Mouse (Mus musculus): ENCODE measurements around the gene Gm20388. TPM values are rescaled to one million over a fixed set of nuclear protein-coding genes. Genes with fewer than 3 reads are reported as not detected.

Gene Gm20388
- polyA plus RNA-seq, 1 experiment from 2014 or later, result 47.1 TPM

GRCm38 (mm10) chr8:121365150-121365549, 1454.5 kb downstream of the Gm20388 start:
- Histone ChIP-seq H3K27ac (no peak overlapping the region), H3K4me3 (ENCODE audit: inconsistent target) (no peak overlapping the region), H3K79me2 (ENCODE audit: inconsistent target) (no peaks in the 10 kb centered on the region), H3K36me3 (ENCODE audit: inconsistent target) (no peaks in the 10 kb centered on the region)
- WGBS (ENCODE audit: missing documents), result 87% methylated on average over 3 of the region's 3 CpGs

GRCm38 (mm10) chr8:121366655-121367054, 1456.0 kb downstream of the Gm20388 start:
- WGBS (ENCODE audit: missing documents), result 22% methylated on average over 12 of the region's 12 CpGs
- H3K79me2 ChIP-seq (ENCODE audit: inconsistent target), result no peaks in the 10 kb centered on the region
- H3K4me3 ChIP-seq (ENCODE audit: inconsistent target), result no peak overlapping the region

GRCm38 (mm10) chr8:121368799-121369198, 1458.2 kb downstream of the Gm20388 start:
- Histone ChIP-seq H3K36me3 (ENCODE audit: inconsistent target) (no peaks in the 10 kb centered on the region), H3K79me2 (ENCODE audit: inconsistent target) (no peaks in the 10 kb centered on the region), H3K4me3 (ENCODE audit: inconsistent target) (no peak overlapping the region), H3K27ac (no peak overlapping the region)
- WGBS (ENCODE audit: missing documents), result 1% methylated on average over 11 of the region's 11 CpGs

More at GRCm38 (mm10) chr8:121366655-121367054, 1456.0 kb downstream of the Gm20388 start:
- H3K27ac ChIP-seq, result no peak overlapping the region
- no peaks in the 10 kb centered on the region for H3K36me3 ChIP-seq (ENCODE audit: inconsistent target)

GRCm38 (mm10) chr8:121369378-121369777, 1458.7 kb downstream of the Gm20388 start:
- no peak overlapping the region for H3K4me3 ChIP-seq (ENCODE audit: inconsistent target)
- no peaks in the 10 kb centered on the region for H3K79me2 ChIP-seq (ENCODE audit: inconsistent target)
- 56% methylated on average over 10 of the region's 11 CpGs for WGBS (ENCODE audit: missing documents)
- H3K27ac ChIP-seq, result no peak overlapping the region
- H3K36me3 ChIP-seq (ENCODE audit: inconsistent target), result no peaks in the 10 kb centered on the region

- 68% methylated on average over 9 of the region's 9 CpGs for WGBS (ENCODE audit: missing documents)
- Histone ChIP-seq H3K36me3 (ENCODE audit: inconsistent target) (no peaks in the 10 kb centered on the region), H3K4me3 (ENCODE audit: inconsistent target) (no peak overlapping the region), H3K79me2 (ENCODE audit: inconsistent target) (no peaks in the 10 kb centered on the region), H3K27ac (no peak overlapping the region)
These were observed 1460.6 kb downstream of the Gm20388 start for GRCm38 (mm10) chr8:121371287-121371686.

GRCm38 (mm10) chr8:121371911-121372638, 1461.4 kb downstream of the Gm20388 start:
- Histone ChIP-seq H3K27ac (no peak overlapping the region), H3K4me3 (ENCODE audit: inconsistent target) (no peak overlapping the region), H3K79me2 (ENCODE audit: inconsistent target) (no peaks in the 10 kb centered on the region), H3K36me3 (ENCODE audit: inconsistent target) (no peaks in the 10 kb centered on the region)
- WGBS (ENCODE audit: missing documents), result 53% methylated on average over 24 of the region's 25 CpGs

- Histone ChIP-seq H3K36me3 (ENCODE audit: inconsistent target) (no peaks in the 10 kb centered on the region), H3K79me2 (ENCODE audit: inconsistent target) (no peaks in the 10 kb centered on the region), H3K27ac (no peak overlapping the region), H3K4me3 (ENCODE audit: inconsistent target) (no peak overlapping the region)
- 86% methylated on average over 10 of the region's 10 CpGs for WGBS (ENCODE audit: missing documents)
These were observed 1462.0 kb downstream of the Gm20388 start for GRCm38 (mm10) chr8:121372639-121372986.

GRCm38 (mm10) chr8:121374284-121374683, 1463.6 kb downstream of the Gm20388 start:
- Histone ChIP-seq H3K36me3 (ENCODE audit: inconsistent target) (no peaks in the 10 kb centered on the region), H3K79me2 (ENCODE audit: inconsistent target) (no peaks in the 10 kb centered on the region), H3K4me3 (ENCODE audit: inconsistent target) (no peak overlapping the region), H3K27ac (no peak overlapping the region)
- WGBS (ENCODE audit: missing documents), result 76% methylated on average over 9 of the region's 9 CpGs

GRCm38 (mm10) chr8:121374777-121375176, 1464.1 kb downstream of the Gm20388 start:
- H3K79me2 ChIP-seq (ENCODE audit: inconsistent target), result no peaks in the 10 kb centered on the region
- H3K4me3 ChIP-seq (ENCODE audit: inconsistent target), result no peak overlapping the region
- 69% methylated on average over 7 of the region's 8 CpGs for WGBS (ENCODE audit: missing documents)
- no peaks in the 10 kb centered on the region for H3K36me3 ChIP-seq (ENCODE audit: inconsistent target)
- H3K27ac ChIP-seq, result no peak overlapping the region

GRCm38 (mm10) chr8:121376116-121376950, 1465.7 kb downstream of the Gm20388 start:
- no peaks in the 10 kb centered on the region for H3K36me3 ChIP-seq (ENCODE audit: inconsistent target)
- 78% methylated on average over 9 of the region's 10 CpGs for WGBS (ENCODE audit: missing documents)
- no peak overlapping the region for H3K27ac ChIP-seq
- no peak overlapping the region for H3K4me3 ChIP-seq (ENCODE audit: inconsistent target)
- H3K79me2 ChIP-seq (ENCODE audit: inconsistent target), result no peaks in the 10 kb centered on the region

- Histone ChIP-seq H3K79me2 (ENCODE audit: inconsistent target) (no peaks in the 10 kb centered on the region), H3K4me3 (ENCODE audit: inconsistent target) (no peak overlapping the region), H3K27ac (no peak overlapping the region), H3K36me3 (ENCODE audit: inconsistent target) (no peaks in the 10 kb centered on the region)
- WGBS (ENCODE audit: missing documents), result 85% methylated on average over 10 of the region's 10 CpGs
These were observed 1467.0 kb downstream of the Gm20388 start for GRCm38 (mm10) chr8:121377680-121378079.

- Histone ChIP-seq H3K36me3 (ENCODE audit: inconsistent target) (no peaks in the 10 kb centered on the region), H3K4me3 (ENCODE audit: inconsistent target) (no peak overlapping the region), H3K79me2 (ENCODE audit: inconsistent target) (no peaks in the 10 kb centered on the region), H3K27ac (no peak overlapping the region)
- WGBS (ENCODE audit: missing documents), result 100% methylated on average over 1 of the region's 1 CpGs
These were observed 1468.7 kb downstream of the Gm20388 start for GRCm38 (mm10) chr8:121379387-121379786.

GRCm38 (mm10) chr8:121382583-121383241, 1472.1 kb downstream of the Gm20388 start:
- Histone ChIP-seq H3K27ac (no peak overlapping the region), H3K4me3 (ENCODE audit: inconsistent target) (no peak overlapping the region), H3K36me3 (ENCODE audit: inconsistent target) (no peaks in the 10 kb centered on the region), H3K79me2 (ENCODE audit: inconsistent target) (no peaks in the 10 kb centered on the region)
- WGBS (ENCODE audit: missing documents), result 5% methylated on average over 18 of the region's 21 CpGs

- Histone ChIP-seq H3K36me3 (ENCODE audit: inconsistent target) (no peaks in the 10 kb centered on the region), H3K79me2 (ENCODE audit: inconsistent target) (no peaks in the 10 kb centered on the region), H3K4me3 (ENCODE audit: inconsistent target) (no peak overlapping the region), H3K27ac (no peak overlapping the region)
- WGBS (ENCODE audit: missing documents), result 65% methylated on average over 6 of the region's 7 CpGs
These were observed 1474.9 kb downstream of the Gm20388 start for GRCm38 (mm10) chr8:121385540-121385939.

GRCm38 (mm10) chr8:121390608-121391007, 1480.0 kb downstream of the Gm20388 start:
- H3K36me3 ChIP-seq (ENCODE audit: inconsistent target), result no peaks in the 10 kb centered on the region
- H3K4me3 ChIP-seq (ENCODE audit: inconsistent target), result no peak overlapping the region
- no peak overlapping the region for H3K27ac ChIP-seq
- 14% methylated on average over 11 of the region's 11 CpGs for WGBS (ENCODE audit: missing documents)
- H3K79me2 ChIP-seq (ENCODE audit: inconsistent target), result no peaks in the 10 kb centered on the region

All from macrophage (primary cell).